Comparison of ENCODE assay signal across 8 mouse cellular contexts in genomic region chr14:21846827-21847380, GRCm38 (mm10). TPM values are rescaled to one million over a fixed set of nuclear protein-coding genes. Genes with fewer than 3 reads are reported as not detected.
DNase-seq lines count a peak whose midpoint lies in the region; ATAC-seq and TF ChIP-seq lines count a peak whose summit lies in the region.

No protein-coding gene starts in this region.

- no peak for DNase-seq in kidney, adult 18-20 months
- DNase-seq in embryonic facial prominence, embryonic 10.5 days (ENCODE audit: low spot score): no peak
- DNase-seq in hindbrain, postnatal 0 days (ENCODE audit: low spot score): no peak
- DNase-seq in midbrain, postnatal 0 days (ENCODE audit: low spot score): no peak
- DNase-seq in gastrocnemius, adult 8-10 months (ENCODE audit: low spot score in 2 of 2): no peak
- DNase-seq in urinary bladder, adult 18-20 months (ENCODE audit: low spot score in 2 of 2): no peak
- DNase-seq in adrenal gland, adult 8-10 months: no peak

- H3K36me3 ChIP-seq in kidney, embryonic 16.5 days (ENCODE audit: insufficient read depth, low read length): peaks cover 38% of the 10 kb centered on the region
- peaks cover 51% of the 10 kb centered on the region for H3K36me3 ChIP-seq in embryonic facial prominence, embryonic 10.5 days (replicated peaks)
- H3K36me3 ChIP-seq in hindbrain, postnatal 0 days (ENCODE audit: insufficient read depth, low read length): peaks cover 33% of the 10 kb centered on the region
- H3K36me3 ChIP-seq in midbrain, postnatal 0 days (ENCODE audit: insufficient read depth, low read length): peaks cover 37% of the 10 kb centered on the region

- peak overlapping the region; percentile 74 for H3K4me3 ChIP-seq in kidney, embryonic 16.5 days (ENCODE audit: low read length)
- peak overlapping the region; percentile 82 for H3K4me3 ChIP-seq in embryonic facial prominence, embryonic 10.5 days
- peak overlapping the region; percentile 79 for H3K4me3 ChIP-seq in hindbrain, postnatal 0 days (ENCODE audit: low read length)
- peak overlapping the region; percentile 75 for H3K4me3 ChIP-seq in midbrain, postnatal 0 days (ENCODE audit: low read depth, low read length)

- no peak for TF ChIP-seq CTCF in hindbrain, postnatal 0 days (IDR thresholded peaks at IDR 0.05; ENCODE audit: low read depth)
- no peak for TF ChIP-seq CTCF in midbrain, postnatal 0 days (IDR thresholded peaks at IDR 0.05)

- H3K27me3 ChIP-seq in kidney, embryonic 16.5 days (ENCODE audit: insufficient read depth, low read length): no peaks in the 10 kb centered on the region
- H3K27me3 ChIP-seq in embryonic facial prominence, embryonic 10.5 days (replicated peaks; ENCODE audit: low read depth, poor library complexity, severe bottlenecking): no peaks in the 10 kb centered on the region
- no peaks in the 10 kb centered on the region for H3K27me3 ChIP-seq in hindbrain, postnatal 0 days (ENCODE audit: insufficient read depth, low read length)
- H3K27me3 ChIP-seq in midbrain, postnatal 0 days (ENCODE audit: insufficient read depth, low read length): no peaks in the 10 kb centered on the region

- no peaks in the 10 kb centered on the region for H3K9me3 ChIP-seq in kidney, embryonic 16.5 days (ENCODE audit: low read length)
- no peaks in the 10 kb centered on the region for H3K9me3 ChIP-seq in embryonic facial prominence, embryonic 10.5 days
- H3K9me3 ChIP-seq in hindbrain, postnatal 0 days (ENCODE audit: low read length): no peaks in the 10 kb centered on the region
- H3K9me3 ChIP-seq in midbrain, postnatal 0 days (ENCODE audit: low read length): no peaks in the 10 kb centered on the region

- ATAC-seq in kidney, embryonic 16.5 days (ENCODE audit: low FRiP score, low TSS enrichment): no peak
- no peak for ATAC-seq in hindbrain, postnatal 0 days
- no peak for ATAC-seq in midbrain, postnatal 0 days (ENCODE audit: low FRiP score)

- 16% methylated on average over 10 of the region's 10 CpGs for WGBS in kidney, embryonic 16.5 days
- 17% methylated on average over 10 of the region's 10 CpGs for WGBS in embryonic facial prominence, embryonic 10.5 days
- WGBS in hindbrain, postnatal 0 days: 17% methylated on average over 10 of the region's 10 CpGs
- 27% methylated on average over 10 of the region's 10 CpGs for WGBS in midbrain, postnatal 0 days

- H3K27ac ChIP-seq in kidney, embryonic 16.5 days (ENCODE audit: low read length): peak overlapping the region; percentile 78; the same call in 1 of the 2 replicates
- H3K27ac ChIP-seq in embryonic facial prominence, embryonic 10.5 days (replicated peaks): peak overlapping the region; percentile 82
- peak overlapping the region; percentile 77 for H3K27ac ChIP-seq in hindbrain, postnatal 0 days
- no peak overlapping the region for H3K27ac ChIP-seq in midbrain, postnatal 0 days (ENCODE audit: low read depth, low read length)

- H3K9ac ChIP-seq in kidney, embryonic 16.5 days (replicated peaks; ENCODE audit: low read length): no peak overlapping the region
- H3K9ac ChIP-seq in hindbrain, postnatal 0 days (replicated peaks; ENCODE audit: low read length): no peak overlapping the region
- H3K9ac ChIP-seq in midbrain, postnatal 0 days (replicated peaks; ENCODE audit: low read length, poor library complexity, severe bottlenecking): peak overlapping the region; percentile 74; the same call in 1 of the 2 replicates

- peak overlapping the region; percentile 92 for H3K4me2 ChIP-seq in kidney, embryonic 16.5 days (replicated peaks; ENCODE audit: low read depth, low read length)
- peak overlapping the region; percentile 96 for H3K4me2 ChIP-seq in hindbrain, postnatal 0 days (ENCODE audit: low read depth, low read length)
- peak overlapping the region; percentile 97 for H3K4me2 ChIP-seq in midbrain, postnatal 0 days (ENCODE audit: low read depth, low read length, poor library complexity, severe bottlenecking)

- H3K4me1 ChIP-seq in kidney, embryonic 16.5 days (ENCODE audit: insufficient read depth, low read length): peaks cover 17% of the 10 kb centered on the region
- peaks cover 38% of the 10 kb centered on the region for H3K4me1 ChIP-seq in embryonic facial prominence, embryonic 10.5 days
- peaks cover 7% of the 10 kb centered on the region; the same call in 1 of the 2 replicates for H3K4me1 ChIP-seq in hindbrain, postnatal 0 days (ENCODE audit: insufficient read depth, low read length)
- H3K4me1 ChIP-seq in midbrain, postnatal 0 days (ENCODE audit: insufficient read depth, low read length): peaks cover 4% of the 10 kb centered on the region; the same call in 1 of the 2 replicates

RNA-seq across cellular contexts. Expression of gene Comtd1, which starts 1.9 kb away (rescaled TPM):
- polyA plus RNA-seq in kidney, embryonic 16.5 days (2015; fragmentation: Nextera tagmentation; extraction: Ambion mirVana): 30.8 and 36.2 TPM in 2 replicates
- 17.4 and 18.3 TPM in 2 replicates for polyA plus RNA-seq in embryonic facial prominence, embryonic 10.5 days (2016; fragmentation: Nextera tagmentation; extraction: Ambion mirVana)
- 37.1 and 47.9 TPM in 2 replicates for total RNA-seq in hindbrain, postnatal 0 days (2014; rRNA removed)
- 62.2 and 62.8 TPM in 2 replicates for polyA plus RNA-seq in hindbrain, postnatal 0 days (2015; fragmentation: Nextera tagmentation; extraction: Ambion mirVana)
- 34.2 and 38.5 TPM in 2 replicates for total RNA-seq in midbrain, postnatal 0 days (2014; rRNA removed)
- 58.4 and 65.3 TPM in 2 replicates for polyA plus RNA-seq in midbrain, postnatal 0 days (2015; fragmentation: Nextera tagmentation; extraction: Ambion mirVana)
- total RNA-seq in gastrocnemius, adult 8-10 months (2022): 10 to 100 TPM in 2 of 4 experiments, 1 to 10 TPM in 2; 6.5 to 11.5 (median 9.7) TPM
- total RNA-seq in adrenal gland, adult 8-10 months (2022): 10 to 100 TPM; 75.0 to 92.2 (median 80.6) TPM

RNA-seq across cellular contexts. Expression of gene Vdac2, which starts 21.9 kb away (rescaled TPM):
- 344 and 350 TPM in 2 replicates for polyA plus RNA-seq in kidney, embryonic 16.5 days (2015; fragmentation: Nextera tagmentation; extraction: Ambion mirVana)
- 286 TPM in 2 replicates for polyA plus RNA-seq in embryonic facial prominence, embryonic 10.5 days (2016; fragmentation: Nextera tagmentation; extraction: Ambion mirVana)
- total RNA-seq in hindbrain, postnatal 0 days (2014; rRNA removed): 197 and 223 TPM in 2 replicates
- 323 and 328 TPM in 2 replicates for polyA plus RNA-seq in hindbrain, postnatal 0 days (2015; fragmentation: Nextera tagmentation; extraction: Ambion mirVana)
- 219 and 224 TPM in 2 replicates for total RNA-seq in midbrain, postnatal 0 days (2014; rRNA removed)
- polyA plus RNA-seq in midbrain, postnatal 0 days (2015; fragmentation: Nextera tagmentation; extraction: Ambion mirVana): 300 and 308 TPM in 2 replicates
- total RNA-seq in gastrocnemius, adult 8-10 months (2022): 100 to 1,000 TPM; 328 to 342 (median 331) TPM
- 100 to 1,000 TPM; 190 to 233 (median 209) TPM for total RNA-seq in adrenal gland, adult 8-10 months (2022)
